ENCODE assay signal across 7 mouse cellular contexts in genomic region chr10:41302689-41303431, GRCm38 (mm10). TPM values are rescaled to one million over a fixed set of nuclear protein-coding genes. Genes with fewer than 3 reads are reported as not detected.
DNase-seq lines count a peak whose midpoint lies in the region; ATAC-seq lines count a peak whose summit lies in the region.

Gene Fig4 (minus strand): TSS chr10:41303260.

- no peaks in the 10 kb centered on the region for H3K9me3 ChIP-seq in intestine, embryonic 15.5 days
- H3K9me3 ChIP-seq in midbrain, embryonic 11.5 days (ENCODE audit: control insufficient read depth, low read length) = no peaks in the 10 kb centered on the region

- H3K9ac ChIP-seq in intestine, embryonic 15.5 days = peak within 1 kb of the TSS; percentile 78
- H3K9ac ChIP-seq in midbrain, embryonic 11.5 days (ENCODE audit: low read length) = peak within 1 kb of the TSS; percentile 80

- H3K27ac ChIP-seq in intestine, embryonic 15.5 days = peak within 1 kb of the TSS; percentile 48
- peak within 1 kb of the TSS; percentile 51; the same call in 1 of the 2 replicates for H3K27ac ChIP-seq in midbrain, embryonic 11.5 days (ENCODE audit: low read depth, low read length)

- ATAC-seq in intestine, embryonic 15.5 days = peak; percentile 96
- peak; percentile 93 for ATAC-seq in midbrain, embryonic 11.5 days (ENCODE audit: low FRiP score)

- H3K4me1 ChIP-seq in intestine, embryonic 15.5 days (replicated peaks) = no peaks in the 10 kb centered on the region
- no peaks in the 10 kb centered on the region for H3K4me1 ChIP-seq in midbrain, embryonic 11.5 days (ENCODE audit: control insufficient read depth, insufficient read depth, low read length)

- peak within 1 kb of the TSS; percentile 86 for H3K4me3 ChIP-seq in intestine, embryonic 15.5 days (replicated peaks)
- peak within 1 kb of the TSS; percentile 85 for H3K4me3 ChIP-seq in midbrain, embryonic 11.5 days (ENCODE audit: low read depth, low read length)

- peak within 1 kb of the TSS; percentile 90 for H3K4me2 ChIP-seq in intestine, embryonic 15.5 days (replicated peaks)
- H3K4me2 ChIP-seq in midbrain, embryonic 11.5 days = peak within 1 kb of the TSS; percentile 86

- H3K36me3 ChIP-seq in intestine, embryonic 15.5 days = no peaks in the 10 kb centered on the region
- H3K36me3 ChIP-seq in midbrain, embryonic 11.5 days (ENCODE audit: control insufficient read depth, insufficient read depth, low read length) = no peaks in the 10 kb centered on the region

- WGBS in intestine, embryonic 15.5 days = under 1% methylated on average over 37 of the region's 38 CpGs
- WGBS in midbrain, embryonic 11.5 days = under 1% methylated on average over 38 of the region's 38 CpGs

- intact Hi-C loops in gastrocnemius, postnatal 36 days (cut with DNase I) = loop anchor here (10.0 kb wide), 2 partner anchors 202 to 382 kb away; no protein-coding TSS in a partner anchor
- intact Hi-C loops in left cerebral cortex, postnatal 36 days (cut with DNase I) = loop anchor here (10.0 kb wide), 2 partner anchors 102 to 382 kb away; no protein-coding TSS in a partner anchor

- peak; percentile 83 to 84 for DNase-seq in adrenal gland, adult 18-20 months (ENCODE audit: low spot score in 2 of 2)
- peak; percentile 95 for DNase-seq in embryo, embryonic 11 days
- peak; percentile 74 to 80 for DNase-seq in gastrocnemius, postnatal 36 days
- peak; percentile 79 to 81 for DNase-seq in left cerebral cortex, postnatal 36 days (ENCODE audit: low spot score in 2 of 2)
- peak; percentile 98 for DNase-seq in midbrain, embryonic 11.5 days (ENCODE audit: low spot score, missing footprints)
- DNase-seq in skeletal muscle tissue, adult 2 months (ENCODE audit: low read depth, low spot score) = peak; percentile 77

- no peaks in the 10 kb centered on the region for H3K27me3 ChIP-seq in intestine, embryonic 15.5 days (replicated peaks)
- no peaks in the 10 kb centered on the region for H3K27me3 ChIP-seq in midbrain, embryonic 11.5 days (ENCODE audit: control insufficient read depth, insufficient read depth, low read length)

RNA-seq across cellular contexts. Expression of gene Fig4, which starts in this region (rescaled TPM):
- total RNA-seq in adrenal gland, adult 18-20 months (2021) = 10 to 100 TPM; 13.8 to 17.7 TPM
- total RNA-seq in gastrocnemius, postnatal 36 days (2021) = 1 to 10 TPM; 5.5 TPM
- polyA plus RNA-seq in intestine, embryonic 15.5 days (2015; fragmentation: Nextera tagmentation; extraction: Ambion mirVana) = 16.9 and 20.2 TPM in 2 replicates
- 10 to 100 TPM; 25.3 to 26.6 TPM for total RNA-seq in left cerebral cortex, postnatal 36 days (2021)
- 22.4 and 25.2 TPM in 2 replicates for polyA plus RNA-seq in midbrain, embryonic 11.5 days (2014; fragmentation: Nextera tagmentation; extraction: Ambion mirVana)

Comparison
In these comparisons a context has a peak if more than half of its experiments do, and no peak if none do; other contexts are left out.
1. Peak in every context shown above with its lines: DNase-seq, ATAC-seq, H3K4me3 ChIP-seq and H3K27ac ChIP-seq.